Mouse (Mus musculus): ENCODE measurements around the gene Prn.

DNA sequence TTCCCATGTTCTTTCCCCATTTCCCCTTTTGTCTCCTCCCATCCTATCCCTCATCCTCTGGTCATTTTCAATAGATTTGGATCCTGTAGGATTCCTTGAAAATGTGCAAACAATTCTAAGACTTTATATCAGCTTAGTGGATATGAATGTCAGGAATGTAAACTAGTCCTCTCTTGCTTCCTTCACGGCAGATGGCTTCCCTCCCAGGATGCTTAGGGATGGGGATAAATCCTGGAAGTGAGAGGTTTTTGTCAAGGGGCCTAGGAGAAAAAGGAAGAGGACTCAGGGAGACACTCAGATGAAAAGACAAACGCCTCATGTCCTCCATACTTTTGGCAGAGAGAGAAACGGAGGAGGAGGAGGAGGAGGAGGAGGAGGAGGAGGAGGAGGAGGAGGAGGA, 7.3 kb upstream of the Prn start:
- TF ChIP-seq GATA1 (IDR thresholded peaks at IDR 0.05; ENCODE audit: borderline replicate concordance, low read length) (no peak), FLI1 (IDR thresholded peaks at IDR 0.05; ENCODE audit: low read length) (no peak)
